Mouse (Mus musculus) CH12.LX (cell line): ENCODE measurements around the gene Hip1r. TPM values are rescaled to one million over a fixed set of nuclear protein-coding genes. Genes with fewer than 3 reads are reported as not detected.
A peak's percentile ranks its signal among the peaks of the same experiment; 100 is the strongest.

ENCODE experiments used
- DNase-seq: peaks from one replicate; pipeline ENCODE4 v3.0.0-alpha.2; 2013; ENCODE audit errors: extremely low read depth
- H3K27ac ChIP-seq: 2 replicates; pipeline ENCODE4 v1.5.1; 2012; ENCODE audit warnings: low read depth, mild to moderate bottlenecking, control low read depth, moderate library complexity; ENCODE audit not compliant: insufficient read depth
- H3K27me3 ChIP-seq: replicated peaks from 2 replicates; pipeline ENCODE3; 2012; ENCODE audit warnings: inconsistent platforms
- H3K36me3 ChIP-seq, 2 experiments: replicated peaks in 1 of 2; 2 replicates each; pipeline versions ENCODE3 to v1.6.1; 2012; ENCODE audit warnings: inconsistent platforms in 1 of 2, low read length in 1 of 2, mild to moderate bottlenecking in 1 of 2, mixed read lengths in 1 of 2, moderate library complexity in 1 of 2; ENCODE audit not compliant: control insufficient read depth in 1 of 2, insufficient read depth in 1 of 2
- H3K4me1 ChIP-seq, 2 experiments: 2 replicates each; pipeline ENCODE4 v1.6.1; 2012; ENCODE audit warnings: inconsistent platforms in 1 of 2, moderate library complexity in 1 of 2; ENCODE audit not compliant: insufficient read depth in 2 of 2, control insufficient read depth in 1 of 2
- H3K4me2 ChIP-seq: 2 replicates; pipeline ENCODE4 v1.6.1; 2012; ENCODE audit warnings: low read depth, mild to moderate bottlenecking, control low read depth; ENCODE audit not compliant: poor library complexity, insufficient read depth, severe bottlenecking
- H3K4me3 ChIP-seq, 3 experiments: fragments of 150-350 bp in 1 of 3; sonication (generic) in 1 of 3; replicated peaks in 1 of 3; 2 replicates each; pipeline versions ENCODE3 to v1.5.1; 2011 to 2012; ENCODE audit warnings: low read depth in 2 of 3, low read length in 2 of 3, mild to moderate bottlenecking in 2 of 3, moderate library complexity in 2 of 3, control low read depth in 1 of 3, improper control_type of control experiment in 1 of 3, inconsistent platforms in 1 of 3, mixed read lengths in 1 of 3; ENCODE audit not compliant: poor library complexity in 1 of 3
- H3K79me2 ChIP-seq: replicated peaks from 2 replicates; pipeline ENCODE4 v1.6.1; 2012; ENCODE audit warnings: mild to moderate bottlenecking, moderate library complexity; ENCODE audit not compliant: control insufficient read depth, poor library complexity, insufficient read depth, severe bottlenecking; ENCODE audit errors: extremely low read depth
- H3K9ac ChIP-seq: 2 replicates; pipeline ENCODE4 v1.6.1; 2012; ENCODE audit warnings: low read depth, mild to moderate bottlenecking, control low read depth, moderate library complexity; ENCODE audit not compliant: insufficient read depth
- H3K9me3 ChIP-seq: replicated peaks from 2 replicates; pipeline ENCODE3; 2012; ENCODE audit warnings: low read length, inconsistent platforms, mixed read lengths
- CHD1 ChIP-seq: IDR thresholded peaks from 2 replicates; pipeline ENCODE4 v1.6.1; 2012; ENCODE audit warnings: low read depth, low read length, improper control_type of control experiment, inconsistent platforms
- CHD2 ChIP-seq: IDR thresholded peaks from 2 replicates; pipeline ENCODE4 v1.6.1; 2011; ENCODE audit warnings: low read length, improper control_type of control experiment
- EP300 ChIP-seq: IDR thresholded peaks from 2 replicates; pipeline ENCODE4 v1.6.1; 2011; ENCODE audit warnings: low read length, improper control_type of control experiment
- ETS1 ChIP-seq: conservative IDR thresholded peaks from 2 replicates; pipeline ENCODE4 v1.6.1; 2012; ENCODE audit warnings: low read depth, mild to moderate bottlenecking, inconsistent platforms, low read length, improper control_type of control experiment, moderate library complexity
- HCFC1 ChIP-seq: IDR thresholded peaks from 2 replicates; pipeline ENCODE4 v1.6.1; 2012; ENCODE audit warnings: low read depth, mild to moderate bottlenecking, inconsistent platforms, low read length, improper control_type of control experiment
- IRF4 ChIP-seq: IDR thresholded peaks from 2 replicates; pipeline ENCODE4 v1.6.1; 2014; ENCODE audit warnings: low read depth, mild to moderate bottlenecking, inconsistent platforms, low read length, improper control_type of control experiment
- JUND ChIP-seq: conservative IDR thresholded peaks from 2 replicates; pipeline ENCODE4 v1.6.1; 2011; ENCODE audit warnings: low read depth, low read length, improper control_type of control experiment
- KAT2A ChIP-seq: IDR thresholded peaks from 2 replicates; pipeline ENCODE4 v1.6.1; 2012; ENCODE audit warnings: low read length, improper control_type of control experiment, inconsistent platforms; ENCODE audit not compliant: insufficient replicate concordance
- MAZ ChIP-seq: IDR thresholded peaks from 2 replicates; pipeline ENCODE4 v1.6.1; 2012; ENCODE audit warnings: low read depth, mild to moderate bottlenecking, inconsistent platforms, low read length, improper control_type of control experiment, moderate library complexity
- MEF2A ChIP-seq: IDR thresholded peaks from 2 replicates; pipeline ENCODE4 v1.6.1; 2014; ENCODE audit warnings: low read depth, mild to moderate bottlenecking, inconsistent platforms, low read length, improper control_type of control experiment, borderline replicate concordance
- MXI1 ChIP-seq: IDR thresholded peaks from 2 replicates; pipeline ENCODE4 v1.6.1; 2011; ENCODE audit warnings: mild to moderate bottlenecking, low read depth, low read length, improper control_type of control experiment
- NELFE ChIP-seq: IDR thresholded peaks from 2 replicates; pipeline ENCODE4 v1.6.1; 2011; ENCODE audit warnings: low read depth, low read length, improper control_type of control experiment
- PAX5 ChIP-seq: IDR thresholded peaks from 2 replicates; pipeline ENCODE4 v1.6.1; 2012; ENCODE audit warnings: low read length, inconsistent platforms, mixed read lengths
- POLR2A ChIP-seq: IDR thresholded peaks from 2 replicates; pipeline ENCODE4 v1.6.1; 2011; ENCODE audit warnings: low read depth, mild to moderate bottlenecking, improper control_type of control experiment, low read length
- POLR2AphosphoS2 ChIP-seq: IDR thresholded peaks from 2 replicates; pipeline ENCODE4 v1.6.1; 2011; ENCODE audit warnings: low read depth, low read length, improper control_type of control experiment
- RAD21 ChIP-seq: IDR thresholded peaks from 2 replicates; pipeline ENCODE4 v1.6.1; 2011; ENCODE audit warnings: low read depth, mild to moderate bottlenecking, low read length, improper control_type of control experiment, moderate library complexity
- TCF12 ChIP-seq: IDR thresholded peaks from 2 replicates; pipeline ENCODE4 v1.6.1; 2014; ENCODE audit warnings: low read depth, mild to moderate bottlenecking, inconsistent platforms, low read length, improper control_type of control experiment
- UBTF ChIP-seq: IDR thresholded peaks from 2 replicates; pipeline ENCODE4 v1.6.1; 2012; ENCODE audit warnings: low read depth, mild to moderate bottlenecking, inconsistent platforms, low read length, improper control_type of control experiment, moderate library complexity
- ZMIZ1 ChIP-seq: IDR thresholded peaks from 2 replicates; pipeline ENCODE4 v1.6.1; 2012; ENCODE audit warnings: low read depth, mild to moderate bottlenecking, inconsistent platforms, low read length, improper control_type of control experiment
- ZNF384 ChIP-seq: IDR thresholded peaks from 2 replicates; pipeline ENCODE4 v1.6.1; 2012; ENCODE audit warnings: low read depth, low read length, improper control_type of control experiment, inconsistent platforms
- dilution Hi-C: fragments of 300-500 bp; cut with MboI; formaldehyde crosslinking; loops from 2 replicates; pipeline ENCODE4 v1.14.3; 2020; ENCODE audit warnings: low sequenced_read_pairs; ENCODE audit not compliant: extremely low pct_unique_long_range_greater_than_20kb, extremely low pct_ligation_motif_present
- in situ Hi-C: fragments of 300-500 bp; cut with MboI; formaldehyde crosslinking; loops from 3 replicates; pipeline ENCODE4 v1.14.3; 2019; ENCODE audit warnings: low sequenced_read_pairs, low pct_ligation_motif_present, low pct_unique_long_range_greater_than_20kb, mixed read lengths
- polyA plus RNA-seq: library from polyadenylated mRNA; unstranded; fragments of >175 nt; gene quantifications from 2 replicates; pipeline ENCODE4 v1.2.1, GENCODE M21; 2012; ENCODE audit warnings: low read depth; ENCODE audit not compliant: insufficient read length
- total RNA-seq, 2 experiments: library from RNA; depleted of rRNA; stranded (reverse); fragments of 300-350 nt in 1 of 2; fragments of >200 nt in 1 of 2; gene quantifications; 2 replicates each; pipeline ENCODE4 v1.2.3; 2012 to 2014

Hip1r gene
- total RNA-seq (2012; rRNA removed) (48.4 and 49.8 TPM in 2 replicates), total RNA-seq (2014; rRNA removed) (26.1 and 28.3 TPM in 2 replicates), polyA plus RNA-seq (42.1 and 44.7 TPM in 2 replicates)

GRCm38 (mm10) chr5:123973299-123974178 lies at the start of gene Hip1r:
Gene Hip1r (plus strand): TSS chr5:123973628.
- no peaks in the 10 kb centered on the region for H3K27me3 ChIP-seq
- DNase-seq: peak; percentile 77
- H3K9me3 ChIP-seq: no peaks in the 10 kb centered on the region
- peak within 1 kb of the TSS; percentile 58 for H3K4me2 ChIP-seq
- H3K27ac ChIP-seq: peak within 1 kb of the TSS; percentile 73
- H3K9ac ChIP-seq: peak within 1 kb of the TSS; percentile 97
- dilution Hi-C loops: no loop called here
- peaks cover 0 to 7% of the 10 kb centered on the region in 2 experiments for H3K36me3 ChIP-seq
- TF ChIP-seq MAZ (0 out of 2 replicates have a peak, but pooled peaks have one; percentile 5), ETS1 (peak; percentile 51), CHD1 (no peak), UBTF (peak; percentile 40; the same call in 1 of the 2 replicates), HCFC1 (no peak), JUND (no peak), MEF2A (peak; percentile 36; the same call in 1 of the 2 replicates), KAT2A (0 out of 2 replicates have a peak, but pooled peaks have one; percentile 27), PAX5 (no peak), POLR2AphosphoS2 (0 out of 2 replicates have a peak, but pooled peaks have one; percentile 45), EP300 (peak; percentile 47; the same call in 1 of the 2 replicates), ZMIZ1 (peak; percentile 79), TCF12 (peak; percentile 65), IRF4 (peak; percentile 40), POLR2A (peak; percentile 81), NELFE (peak; percentile 85), ZNF384 (peak; percentile 39; the same call in 1 of the 2 replicates)
- TF ChIP-seq, all 38 proteins: peak for 13
- H3K4me3 ChIP-seq: peak within 1 kb of the TSS; percentile 63 to 96 (median 85)
- H3K4me1 ChIP-seq: peaks cover 20 to 44% of the 10 kb centered on the region in 2 experiments
- peaks cover 39% of the 10 kb centered on the region for H3K79me2 ChIP-seq
- in situ Hi-C loops: no loop called here

DNA sequence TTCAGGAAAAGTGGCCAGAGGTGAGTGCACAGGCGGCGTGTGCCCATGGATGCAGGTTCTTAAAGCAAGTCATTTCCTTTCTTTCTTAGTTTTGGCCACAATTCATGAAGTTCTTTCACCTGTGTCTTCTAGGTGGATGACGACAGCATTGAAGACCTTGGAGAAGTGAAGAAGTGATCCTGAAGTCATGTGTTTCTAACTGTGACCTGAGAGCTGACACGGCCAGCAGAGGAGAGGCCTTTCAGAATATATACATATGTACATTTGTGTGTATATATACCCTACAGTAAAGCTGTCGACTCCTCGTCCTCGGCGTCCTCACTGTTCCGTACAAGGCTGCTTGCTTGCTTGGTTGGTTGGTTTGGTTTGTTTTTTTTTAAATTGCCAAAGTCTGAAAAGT lies 46.3 kb upstream of the Hip1r start, which contains the start of gene Gm43518:
Gene Gm43518 (plus strand): TSS at position 301 of the 400 bp plus-strand sequence.
- TF ChIP-seq CHD2 (no peak), MXI1 (no peak), KAT2A (no peak), RAD21 (no peak), ETS1 (no peak)
- H3K9me3 ChIP-seq: no peaks in the 10 kb centered on the region
- no peak for DNase-seq
- H3K36me3 ChIP-seq: peaks cover 60 to 75% of the 10 kb centered on the region in 2 experiments
- in situ Hi-C loops (no loop called here), dilution Hi-C loops (no loop called here)
- no peak within 1 kb of the TSS for H3K9ac ChIP-seq
- no peaks in the 10 kb centered on the region for H3K27me3 ChIP-seq
- H3K27ac ChIP-seq: no peak within 1 kb of the TSS
- no peak within 1 kb of the TSS for H3K4me2 ChIP-seq
- peaks cover 29% of the 10 kb centered on the region for H3K79me2 ChIP-seq
- H3K4me3 ChIP-seq: no peak within 1 kb of the TSS
- H3K4me1 ChIP-seq: peaks cover 11 to 26% of the 10 kb centered on the region in 2 experiments
